Mouse (Mus musculus): Measurements from ENCODE around the gene Ggcx. TPM values are rescaled to one million over a fixed set of nuclear protein-coding genes. Genes with fewer than 3 reads are reported as not detected.
A peak's percentile ranks its signal among the peaks of the same experiment; 100 is the strongest.
"Not testable (repeated sequence)": the region's sequence is repeated elsewhere in the genome, so short reads cannot be mapped to it uniquely, and the experiment has no call there.

Ggcx gene
- polyA plus RNA-seq, 1 experiment from 2014 or later: 17.0 TPM

DNA sequence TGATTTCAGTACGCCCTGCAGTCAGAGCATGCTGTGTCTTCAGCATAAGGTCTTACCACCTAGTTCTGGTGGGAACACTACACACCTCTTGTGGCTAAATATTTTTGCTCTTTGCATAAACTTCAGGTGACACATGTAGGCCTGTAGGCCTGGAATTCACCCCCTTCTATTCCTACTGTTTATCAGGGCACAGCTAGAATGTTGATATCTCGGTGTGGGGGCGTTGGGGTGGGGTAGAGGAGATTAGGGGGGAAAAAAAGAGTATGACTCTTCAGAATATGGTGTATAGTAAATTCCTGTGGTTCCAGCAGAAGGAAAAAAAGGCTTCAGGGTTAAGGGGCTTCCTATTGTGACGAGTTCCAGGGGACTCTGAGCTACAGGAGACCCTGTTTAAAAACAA, 42.5 kb downstream of the Ggcx start:
- Histone ChIP-seq H3K27me3 (no peaks in the 10 kb centered on the region), H3K27ac (replicated peaks) (no peak overlapping the region), H3K9ac (no peak overlapping the region), H3K4me1 (replicated peaks) (peaks cover 14% of the 10 kb centered on the region; the same call in 1 of the 2 replicates), H3K4me3 (no peak overlapping the region), H3K36me3 (no peaks in the 10 kb centered on the region), H3K9me3 (no peaks in the 10 kb centered on the region), H3K4me2 (no peak overlapping the region)
- WGBS: 86% methylated on average over 4 of the region's 4 CpGs
- no peak for ATAC-seq (ENCODE audit: low FRiP score, low read depth)

GRCm38 (mm10) chr6:72458418-72458817, 44.3 kb downstream of the Ggcx start:
- Histone ChIP-seq H3K27me3 (no peaks in the 10 kb centered on the region), H3K9me3 (no peaks in the 10 kb centered on the region), H3K4me1 (replicated peaks) (peaks cover 14% of the 10 kb centered on the region; the same call in 1 of the 2 replicates), H3K9ac (no peak overlapping the region), H3K27ac (replicated peaks) (no peak overlapping the region), H3K36me3 (no peaks in the 10 kb centered on the region), H3K4me2 (no peak overlapping the region), H3K4me3 (no peak overlapping the region)
- ATAC-seq (ENCODE audit: low FRiP score, low read depth): no peak
- WGBS: 82% methylated on average over 7 of the region's 7 CpGs

DNA sequence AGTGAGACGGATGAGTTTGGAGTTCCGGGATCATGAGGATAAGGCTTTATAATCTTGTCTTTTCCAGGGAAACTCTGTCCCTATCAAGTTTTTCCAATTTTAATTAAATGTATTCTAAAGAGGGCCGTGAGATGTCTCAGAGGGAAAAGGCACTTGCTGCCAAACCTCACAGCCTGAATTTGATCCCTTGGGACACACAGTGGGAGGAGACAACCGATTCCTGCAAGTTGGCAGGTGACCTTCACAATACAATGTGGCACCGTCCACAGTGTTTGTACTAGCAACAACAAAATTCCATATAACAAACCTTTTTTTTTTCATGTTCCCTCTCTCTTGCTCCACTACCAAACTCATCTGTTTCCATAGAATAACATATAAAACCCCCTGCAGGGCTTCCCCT, 44.8 kb downstream of the Ggcx start:
- Histone ChIP-seq H3K4me2 (no peak overlapping the region), H3K27me3 (no peaks in the 10 kb centered on the region), H3K36me3 (no peaks in the 10 kb centered on the region), H3K4me3 (no peak overlapping the region), H3K9ac (no peak overlapping the region), H3K4me1 (replicated peaks) (peaks cover 14% of the 10 kb centered on the region; the same call in 1 of the 2 replicates), H3K27ac (replicated peaks) (no peak overlapping the region), H3K9me3 (no peaks in the 10 kb centered on the region)
- WGBS: 51% methylated on average over 5 of the region's 5 CpGs
- ATAC-seq (ENCODE audit: low FRiP score, low read depth): no peak

GRCm38 (mm10) chr6:72460036-72460801, 46.1 kb downstream of the Ggcx start:
- no peaks in the 10 kb centered on the region for H3K27me3 ChIP-seq
- no peaks in the 10 kb centered on the region for H3K36me3 ChIP-seq
- no peak for ATAC-seq (ENCODE audit: low FRiP score, low read depth)
- H3K9ac ChIP-seq: no peak overlapping the region
- H3K4me2 ChIP-seq: no peak overlapping the region
- peaks cover under 1% of the 10 kb centered on the region; the same call in 1 of the 2 replicates for H3K4me1 ChIP-seq (replicated peaks)
- 58% methylated on average over 9 of the region's 9 CpGs for WGBS
- no peaks in the 10 kb centered on the region for H3K9me3 ChIP-seq
- H3K4me3 ChIP-seq: no peak overlapping the region
- H3K27ac ChIP-seq (replicated peaks): no peak overlapping the region

DNA sequence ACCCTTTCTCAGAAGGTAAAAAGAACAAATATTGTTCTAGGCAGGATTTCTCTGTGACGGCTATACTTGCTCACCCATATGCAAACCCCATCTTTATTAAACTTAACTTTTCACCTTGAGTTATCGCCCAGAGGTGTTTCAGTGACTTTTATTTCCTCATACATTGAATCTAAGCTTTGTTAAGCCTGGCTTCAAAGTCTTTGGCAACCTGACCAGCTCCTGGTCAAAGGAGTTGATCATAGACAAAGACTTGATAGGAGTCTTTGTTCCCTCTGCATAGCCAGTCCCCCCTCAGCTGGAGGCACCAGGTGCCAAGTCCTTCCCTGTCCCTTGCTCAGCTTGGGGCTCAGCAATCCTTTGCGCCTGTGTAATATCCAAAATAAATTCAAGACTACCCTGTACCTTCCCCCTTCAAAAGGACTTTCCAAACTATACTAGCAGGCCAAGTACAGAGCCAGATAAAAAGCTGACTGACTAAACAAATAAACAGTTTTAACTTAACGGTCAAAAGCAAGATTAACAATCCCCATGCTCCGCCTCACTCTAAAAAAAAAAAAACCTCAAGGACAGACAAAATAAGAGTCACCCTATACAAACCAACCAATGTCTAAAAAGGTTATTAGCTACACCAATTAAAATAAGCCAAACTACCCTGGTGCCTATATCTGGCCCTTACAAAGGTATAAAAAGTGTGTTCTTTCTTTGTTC, 48.6 kb downstream of the Ggcx start:
- not testable (repeated sequence) for H3K27me3 ChIP-seq; H3K27ac ChIP-seq (replicated peaks); H3K9ac ChIP-seq; H3K36me3 ChIP-seq; ATAC-seq (ENCODE audit: low FRiP score, low read depth); H3K4me1 ChIP-seq (replicated peaks); H3K4me2 ChIP-seq; H3K4me3 ChIP-seq; H3K9me3 ChIP-seq
- WGBS: 87% methylated on average over 5 of the region's 5 CpGs

GRCm38 (mm10) chr6:72465361-72466157, 51.5 kb downstream of the Ggcx start:
- no peak overlapping the region for H3K4me2 ChIP-seq
- no peaks in the 10 kb centered on the region for H3K36me3 ChIP-seq
- 75% methylated on average over 8 of the region's 8 CpGs for whole genome bisulfite sequencing
- no peak overlapping the region for H3K9ac ChIP-seq
- H3K27me3 ChIP-seq: no peaks in the 10 kb centered on the region
- no peak for ATAC-seq (ENCODE audit: low FRiP score, low read depth)
- H3K9me3 ChIP-seq: no peaks in the 10 kb centered on the region
- H3K4me3 ChIP-seq: no peak overlapping the region
- no peak overlapping the region for H3K27ac ChIP-seq (replicated peaks)
- no peaks in the 10 kb centered on the region for H3K4me1 ChIP-seq (replicated peaks)

DNA sequence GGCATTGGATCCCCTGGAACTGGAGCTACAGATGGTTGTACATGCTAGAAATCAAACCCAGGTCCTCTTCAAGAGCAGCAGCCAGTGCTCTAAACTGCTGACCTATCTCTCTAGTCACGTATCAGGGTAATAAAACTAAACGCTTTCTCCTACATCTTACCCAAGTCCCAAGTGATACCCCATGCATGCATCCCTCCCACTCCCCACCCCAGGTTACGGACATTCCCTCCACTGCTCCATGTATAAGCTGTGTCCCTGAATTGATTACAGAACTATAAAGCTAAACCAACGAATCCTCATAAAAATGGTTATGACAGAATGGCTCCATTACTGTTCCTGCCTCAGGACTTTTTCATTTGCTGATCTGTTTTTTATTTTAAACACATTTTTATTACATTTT, 52.1 kb downstream of the Ggcx start:
- no peak for ATAC-seq (ENCODE audit: low FRiP score, low read depth)

DNA sequence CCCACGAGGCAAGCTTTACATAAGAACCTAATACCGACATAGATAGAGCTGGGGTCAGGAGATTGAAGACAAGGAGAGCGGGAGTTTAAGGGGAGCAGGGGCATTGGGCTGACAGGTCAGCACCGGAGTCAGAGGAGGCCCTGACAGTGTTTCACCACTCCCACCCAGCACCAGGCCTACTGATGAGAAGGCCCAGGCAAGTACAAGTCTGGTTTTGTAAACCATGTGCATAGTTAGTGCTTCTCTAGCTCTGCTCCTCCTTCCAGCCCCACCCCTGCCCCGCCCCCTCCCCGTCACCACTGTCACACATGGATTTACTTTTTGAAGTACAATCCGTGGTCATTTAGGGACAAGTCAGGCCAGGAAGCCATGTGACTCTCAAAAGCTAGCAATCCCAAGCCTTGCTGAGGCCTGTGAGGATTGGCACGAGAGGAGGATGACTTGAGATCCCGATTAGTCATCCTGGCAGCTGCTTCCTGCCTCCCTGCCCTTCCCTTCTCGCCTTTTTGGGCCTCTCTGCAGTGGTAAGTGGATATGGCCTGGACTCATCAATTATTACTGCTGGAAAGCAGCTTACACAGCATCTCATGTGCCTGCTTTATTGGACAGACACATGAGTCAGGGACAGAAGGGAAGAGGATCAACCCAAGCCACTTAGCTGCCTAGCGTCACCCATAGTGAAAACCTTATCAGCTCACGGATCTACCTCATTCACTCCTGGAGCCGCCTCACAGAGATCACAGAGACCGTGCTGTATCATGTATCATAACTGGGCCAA, 59.3 kb downstream of the Ggcx start:
- no peak for ATAC-seq (ENCODE audit: low FRiP score, low read depth)
- Histone ChIP-seq H3K9ac (no peak overlapping the region), H3K27ac (replicated peaks) (no peak overlapping the region), H3K4me2 (no peak overlapping the region), H3K4me1 (replicated peaks) (0 out of 2 replicates have a peak, but pooled peaks cover 3% of the 10 kb centered on the region), H3K9me3 (no peaks in the 10 kb centered on the region), H3K27me3 (no peaks in the 10 kb centered on the region), H3K4me3 (no peak overlapping the region), H3K36me3 (no peaks in the 10 kb centered on the region)
- WGBS: 69% methylated on average over 14 of the region's 14 CpGs

More for the DNA sequence above, 52.1 kb downstream of the Ggcx start:
- Histone ChIP-seq H3K9me3 (no peaks in the 10 kb centered on the region), H3K4me3 (no peak overlapping the region), H3K9ac (no peak overlapping the region), H3K4me1 (replicated peaks) (no peaks in the 10 kb centered on the region), H3K27ac (replicated peaks) (no peak overlapping the region), H3K27me3 (no peaks in the 10 kb centered on the region), H3K36me3 (no peaks in the 10 kb centered on the region), H3K4me2 (no peak overlapping the region)
- 81% methylated on average over 4 of the region's 4 CpGs for WGBS

GRCm38 (mm10) chr6:72475221-72475985, 61.3 kb downstream of the Ggcx start:
- no peak overlapping the region for H3K9ac ChIP-seq
- H3K27me3 ChIP-seq: no peaks in the 10 kb centered on the region
- H3K4me2 ChIP-seq: no peak overlapping the region
- H3K9me3 ChIP-seq: no peaks in the 10 kb centered on the region
- WGBS: 75% methylated on average over 4 of the region's 4 CpGs
- no peak for ATAC-seq (ENCODE audit: low FRiP score, low read depth)
- H3K4me1 ChIP-seq (replicated peaks): 0 out of 2 replicates have a peak, but pooled peaks cover 3% of the 10 kb centered on the region
- H3K4me3 ChIP-seq: no peak overlapping the region
- no peaks in the 10 kb centered on the region for H3K36me3 ChIP-seq
- H3K27ac ChIP-seq (replicated peaks): no peak overlapping the region

DNA sequence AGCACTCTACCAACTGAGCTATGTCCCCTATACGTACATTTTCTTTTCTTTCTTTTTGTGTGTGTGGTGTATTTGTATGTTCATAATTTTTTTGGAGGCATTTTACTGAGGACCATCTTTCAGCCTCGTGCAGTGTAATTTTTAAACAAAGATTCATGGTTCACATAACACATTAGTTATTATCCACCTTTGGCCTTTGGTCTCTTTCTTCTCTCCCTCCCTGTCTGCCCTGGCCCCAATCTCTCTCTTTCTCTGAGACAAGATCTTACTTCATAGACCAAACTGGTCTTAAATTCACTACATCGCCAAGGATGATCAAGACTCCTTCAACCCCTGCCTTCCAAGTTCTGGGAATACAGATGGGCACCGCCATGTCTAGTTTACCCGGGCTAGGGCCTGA, 62.7 kb downstream of the Ggcx start:
- H3K27me3 ChIP-seq: no peaks in the 10 kb centered on the region
- ATAC-seq (ENCODE audit: low FRiP score, low read depth): no peak
- WGBS: 93% methylated on average over 5 of the region's 5 CpGs
- H3K4me1 ChIP-seq (replicated peaks): 0 out of 2 replicates have a peak, but pooled peaks cover 3% of the 10 kb centered on the region
- H3K9me3 ChIP-seq: no peaks in the 10 kb centered on the region
- H3K4me2 ChIP-seq: no peak overlapping the region
- no peak overlapping the region for H3K4me3 ChIP-seq
- H3K27ac ChIP-seq (replicated peaks): no peak overlapping the region
- no peak overlapping the region for H3K9ac ChIP-seq
- no peaks in the 10 kb centered on the region for H3K36me3 ChIP-seq

- Histone ChIP-seq H3K9me3 (no peaks in the 10 kb centered on the region), H3K9ac (no peak overlapping the region), H3K36me3 (no peaks in the 10 kb centered on the region), H3K27ac (replicated peaks) (no peak overlapping the region), H3K4me2 (no peak overlapping the region), H3K27me3 (no peaks in the 10 kb centered on the region), H3K4me1 (replicated peaks) (0 out of 2 replicates have a peak, but pooled peaks cover 3% of the 10 kb centered on the region), H3K4me3 (no peak overlapping the region)
- peak; percentile 56; the same call in 1 of the 2 replicates for ATAC-seq (ENCODE audit: low FRiP score, low read depth)
- WGBS: 85% methylated on average over 3 of the region's 3 CpGs
These were observed 63.5 kb downstream of the Ggcx start for GRCm38 (mm10) chr6:72477621-72478020.
